Mouse (Mus musculus): Measurements from ENCODE around the gene Coro1b. TPM values are rescaled to one million over a fixed set of nuclear protein-coding genes. Genes with fewer than 3 reads are reported as not detected.
A peak's percentile ranks its signal among the peaks of the same experiment; 100 is the strongest.

Coro1b gene
- polyA plus RNA-seq, 1 experiment from 2014 or later = 128 TPM

DNA sequence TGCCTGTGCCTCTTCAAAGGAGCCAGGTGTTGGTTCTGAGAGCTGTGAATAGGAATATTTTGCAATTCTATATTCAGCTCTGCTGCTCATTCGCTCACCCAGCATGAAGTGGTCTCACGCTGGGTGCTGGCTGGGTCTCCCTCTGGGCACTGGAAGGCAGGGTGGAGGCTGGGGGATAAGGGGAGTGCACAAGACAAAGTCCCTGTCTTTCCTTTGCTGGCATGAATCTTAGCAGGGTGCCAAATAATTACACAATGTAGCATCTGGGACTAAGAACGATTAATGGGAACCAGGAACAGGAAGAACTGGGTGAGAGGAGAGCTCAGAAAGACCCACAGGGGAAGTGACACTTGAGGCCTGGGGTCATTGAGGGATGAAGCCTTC is 1.4 kb upstream of the Coro1b start:
- no peak for ATAC-seq (ENCODE audit: low FRiP score, low read depth)
- Histone ChIP-seq H3K36me3 (peaks cover 22% of the 10 kb centered on the region), H3K4me2 (replicated peaks) (no peak overlapping the region), H3K27ac (no peak overlapping the region), H3K9me3 (no peaks in the 10 kb centered on the region), H3K4me3 (no peak overlapping the region), H3K4me1 (peaks cover 17% of the 10 kb centered on the region), H3K27me3 (replicated peaks) (no peaks in the 10 kb centered on the region), H3K9ac (no peak overlapping the region)
- WGBS = 61% methylated on average over 3 of the region's 3 CpGs

DNA sequence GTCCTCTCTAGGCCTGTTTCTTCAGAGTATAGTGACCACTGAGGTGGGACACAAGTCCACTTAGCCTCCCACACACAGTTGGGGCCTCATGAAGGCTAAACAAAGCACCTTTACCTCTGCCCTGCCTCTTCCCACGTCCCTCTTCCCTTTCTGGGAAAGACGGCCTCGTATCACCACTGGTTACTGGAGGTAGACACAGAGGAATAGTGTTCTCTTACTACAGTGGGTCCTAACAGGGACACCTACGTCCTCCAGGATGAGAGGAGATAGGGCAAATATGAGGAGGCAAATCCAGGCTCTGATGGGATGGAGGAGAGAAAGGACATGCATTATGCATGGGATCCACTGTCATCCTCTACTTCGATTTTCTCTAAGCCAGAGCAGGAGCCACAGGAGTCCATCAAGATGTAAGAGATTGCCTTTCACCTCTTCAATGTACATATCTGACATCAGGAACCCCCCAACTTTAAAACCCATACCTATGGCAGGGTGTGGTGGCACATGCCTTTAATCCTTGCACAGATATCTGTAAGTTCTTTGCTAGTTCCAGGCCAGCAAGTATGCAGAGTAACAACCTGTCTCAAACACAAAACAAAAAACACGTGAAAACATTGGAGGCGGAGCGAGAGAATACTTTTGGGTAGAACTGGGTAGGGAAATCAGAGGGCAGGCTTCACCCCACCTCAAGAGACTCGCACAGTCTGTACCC is 483 bp upstream of the Coro1b start:
- peak overlapping the region; percentile 72 for H3K4me2 ChIP-seq (replicated peaks)
- no peak overlapping the region for H3K27ac ChIP-seq
- peak; percentile 8; the same call in 1 of the 2 replicates for ATAC-seq (ENCODE audit: low FRiP score, low read depth)

DNA sequence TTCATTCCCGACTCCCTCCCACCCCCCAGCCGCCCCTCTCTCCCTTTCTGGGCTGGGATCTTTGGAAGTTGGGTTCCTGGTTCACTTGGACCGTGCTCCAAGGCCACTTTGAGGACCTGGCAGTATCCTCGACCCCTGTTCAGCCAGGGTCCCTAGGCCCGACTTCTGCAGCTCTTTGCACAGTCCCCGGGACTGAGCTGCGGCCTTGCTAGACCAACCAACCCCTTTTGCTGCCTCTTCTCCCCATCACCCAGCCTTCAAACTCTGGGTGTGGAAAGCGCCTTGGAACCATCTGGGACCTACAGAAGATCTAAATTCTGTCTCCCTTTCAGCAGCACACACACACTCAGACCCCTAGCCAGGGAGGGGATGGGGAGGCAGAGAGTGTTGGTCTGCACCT is 400 bp downstream of the Coro1b start:
- Histone ChIP-seq H3K27ac (no peak overlapping the region), H3K4me2 (replicated peaks) (peak overlapping the region; percentile 72), H3K9ac (peak overlapping the region; percentile 83), H3K4me3 (peak overlapping the region; percentile 78), H3K4me1 (peaks cover 17% of the 10 kb centered on the region), H3K36me3 (peaks cover 39% of the 10 kb centered on the region), H3K9me3 (no peaks in the 10 kb centered on the region), H3K27me3 (replicated peaks) (no peaks in the 10 kb centered on the region)
- WGBS = 5% methylated on average over 8 of the region's 8 CpGs
- ATAC-seq (ENCODE audit: low FRiP score, low read depth) = peak; percentile 33

More for the DNA sequence above, 483 bp upstream of the Coro1b start:
- H3K27me3 ChIP-seq (replicated peaks) = no peaks in the 10 kb centered on the region
- no peak overlapping the region for H3K9ac ChIP-seq
- WGBS = 37% methylated on average over 9 of the region's 9 CpGs
- peaks cover 31% of the 10 kb centered on the region for H3K36me3 ChIP-seq
- peaks cover 17% of the 10 kb centered on the region for H3K4me1 ChIP-seq
- H3K4me3 ChIP-seq = peak overlapping the region; percentile 78
- H3K9me3 ChIP-seq = no peaks in the 10 kb centered on the region

DNA sequence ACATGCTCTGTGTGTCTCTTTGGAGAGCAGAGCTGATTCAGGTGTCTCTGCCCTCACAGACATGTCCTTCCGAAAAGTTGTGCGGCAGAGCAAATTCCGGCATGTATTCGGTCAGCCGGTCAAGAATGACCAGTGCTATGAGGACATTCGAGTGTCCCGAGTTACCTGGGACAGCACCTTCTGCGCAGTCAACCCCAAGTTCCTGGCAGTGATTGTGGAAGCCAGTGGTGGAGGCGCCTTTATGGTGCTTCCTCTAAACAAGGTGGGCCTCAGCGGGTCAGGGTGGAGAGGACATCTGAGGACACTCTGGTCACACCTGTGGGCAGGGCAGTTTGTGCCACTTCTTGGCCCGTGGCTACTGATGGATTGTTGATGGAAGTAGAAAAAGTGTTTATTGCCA is 864 bp downstream of the Coro1b start:
- Histone ChIP-seq H3K4me2 (replicated peaks) (peak overlapping the region; percentile 72), H3K36me3 (peaks cover 41% of the 10 kb centered on the region), H3K4me1 (peaks cover 17% of the 10 kb centered on the region), H3K9me3 (no peaks in the 10 kb centered on the region), H3K4me3 (peak overlapping the region; percentile 78), H3K27ac (no peak overlapping the region), H3K9ac (peak overlapping the region; percentile 83), H3K27me3 (replicated peaks) (no peaks in the 10 kb centered on the region)
- no peak for ATAC-seq (ENCODE audit: low FRiP score, low read depth)
- 89% methylated on average over 11 of the region's 11 CpGs for WGBS

DNA sequence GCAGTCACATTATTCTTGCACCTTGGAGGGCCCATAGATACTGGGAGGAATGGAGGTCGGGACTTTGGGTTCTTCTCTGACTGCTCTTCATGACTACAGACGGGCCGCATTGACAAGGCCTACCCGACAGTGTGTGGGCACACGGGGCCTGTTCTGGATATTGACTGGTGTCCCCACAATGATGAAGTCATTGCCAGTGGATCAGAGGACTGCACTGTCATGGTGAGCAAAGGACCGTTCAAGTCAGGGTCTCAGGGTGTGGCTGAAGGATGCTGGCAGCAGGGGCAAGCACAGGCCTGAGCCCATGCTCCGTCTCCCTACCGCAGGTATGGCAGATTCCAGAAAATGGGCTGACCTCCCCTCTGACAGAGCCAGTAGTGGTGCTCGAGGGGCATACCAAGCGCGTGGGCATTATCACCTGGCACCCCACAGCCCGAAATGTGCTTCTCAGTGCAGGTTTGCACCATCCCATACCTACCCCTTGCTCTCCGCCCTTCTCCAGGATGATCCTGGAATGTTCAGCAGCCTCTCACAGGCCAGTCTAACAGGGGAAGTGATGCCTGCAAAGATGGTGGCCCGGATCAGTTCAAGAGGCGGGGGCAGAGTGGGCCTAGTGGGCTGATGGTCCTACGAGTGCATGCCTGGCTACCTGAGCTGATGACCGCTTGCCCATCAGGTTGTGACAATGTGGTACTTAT is 1.5 kb downstream of the Coro1b start:
- ATAC-seq (ENCODE audit: low FRiP score, low read depth) = no peak
- Histone ChIP-seq H3K4me3 (peak overlapping the region; percentile 78; the same call in 1 of the 2 replicates), H3K4me1 (peaks cover 17% of the 10 kb centered on the region), H3K9me3 (no peaks in the 10 kb centered on the region), H3K27me3 (replicated peaks) (no peaks in the 10 kb centered on the region), H3K36me3 (peaks cover 41% of the 10 kb centered on the region), H3K27ac (no peak overlapping the region), H3K4me2 (replicated peaks) (peak overlapping the region; percentile 72), H3K9ac (no peak overlapping the region)
- WGBS = 93% methylated on average over 17 of the region's 17 CpGs

DNA sequence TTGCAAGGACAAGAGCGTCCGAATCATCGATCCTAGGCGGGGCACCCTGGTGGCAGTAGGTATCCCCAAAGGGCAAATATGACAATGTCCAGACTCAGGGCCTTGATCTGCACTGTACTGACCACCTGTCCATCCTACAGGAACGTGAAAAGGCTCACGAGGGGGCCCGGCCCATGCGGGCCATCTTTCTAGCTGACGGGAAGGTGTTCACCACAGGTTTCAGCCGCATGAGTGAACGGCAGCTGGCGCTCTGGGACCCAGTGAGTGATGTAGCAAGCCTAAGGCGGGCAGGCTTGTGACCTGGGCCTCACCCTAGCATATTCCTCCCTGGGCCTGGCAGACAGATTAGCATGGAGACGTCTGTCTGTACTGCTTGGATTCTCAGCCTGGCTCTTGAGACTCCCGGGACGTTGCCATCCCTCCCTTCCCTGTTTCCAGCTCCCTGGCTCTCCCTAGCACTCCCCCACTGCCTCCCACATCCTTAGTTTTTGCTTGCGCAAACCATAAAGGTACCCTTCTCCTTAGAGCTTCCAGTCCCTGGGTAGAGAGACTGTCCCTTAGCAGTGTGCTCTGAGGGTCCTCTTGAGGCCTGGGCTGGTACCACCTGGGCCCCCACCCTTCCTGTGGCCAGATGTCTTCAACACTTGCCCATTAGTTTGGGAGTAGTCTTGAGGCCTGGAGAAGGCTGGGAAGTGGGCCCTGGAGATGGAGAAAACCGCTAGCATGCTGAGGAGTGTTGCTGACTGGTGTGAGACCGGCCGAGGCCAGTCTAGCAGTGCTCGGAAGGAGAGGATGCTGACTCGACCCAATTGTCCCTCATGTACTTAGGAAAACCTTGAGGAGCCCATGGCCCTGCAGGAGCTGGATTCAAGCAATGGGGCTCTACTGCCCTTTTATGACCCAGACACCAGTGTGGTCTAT is 2.4 kb downstream of the Coro1b start:
- no peak overlapping the region for H3K9ac ChIP-seq
- H3K27me3 ChIP-seq (replicated peaks) = no peaks in the 10 kb centered on the region
- no peaks in the 10 kb centered on the region for H3K9me3 ChIP-seq
- WGBS = 91% methylated on average over 22 of the region's 22 CpGs
- no peak overlapping the region for H3K4me2 ChIP-seq (replicated peaks)
- peaks cover 17% of the 10 kb centered on the region for H3K4me1 ChIP-seq
- no peak overlapping the region for H3K4me3 ChIP-seq
- peaks cover 42% of the 10 kb centered on the region for H3K36me3 ChIP-seq
- no peak for ATAC-seq (ENCODE audit: low FRiP score, low read depth)
- no peak overlapping the region for H3K27ac ChIP-seq

DNA sequence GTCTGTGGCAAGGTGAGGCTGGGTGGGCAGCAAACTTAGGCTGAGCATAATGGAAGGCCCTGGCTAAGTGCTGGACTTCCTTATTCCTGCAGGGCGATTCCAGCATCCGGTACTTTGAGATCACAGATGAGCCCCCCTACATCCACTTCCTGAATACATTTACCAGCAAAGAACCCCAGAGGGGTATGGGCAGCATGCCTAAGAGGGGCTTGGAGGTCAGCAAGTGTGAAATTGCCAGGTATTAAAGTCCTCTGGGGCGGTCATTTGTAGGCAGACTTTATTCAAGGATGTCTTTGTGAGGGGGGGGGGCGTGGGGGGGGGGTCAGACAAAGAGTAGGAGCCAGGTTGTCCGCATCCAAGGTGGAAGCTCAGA is 3.1 kb downstream of the Coro1b start:
- ATAC-seq (ENCODE audit: low FRiP score, low read depth) = no peak
- WGBS = 67% methylated on average over 5 of the region's 5 CpGs

DNA sequence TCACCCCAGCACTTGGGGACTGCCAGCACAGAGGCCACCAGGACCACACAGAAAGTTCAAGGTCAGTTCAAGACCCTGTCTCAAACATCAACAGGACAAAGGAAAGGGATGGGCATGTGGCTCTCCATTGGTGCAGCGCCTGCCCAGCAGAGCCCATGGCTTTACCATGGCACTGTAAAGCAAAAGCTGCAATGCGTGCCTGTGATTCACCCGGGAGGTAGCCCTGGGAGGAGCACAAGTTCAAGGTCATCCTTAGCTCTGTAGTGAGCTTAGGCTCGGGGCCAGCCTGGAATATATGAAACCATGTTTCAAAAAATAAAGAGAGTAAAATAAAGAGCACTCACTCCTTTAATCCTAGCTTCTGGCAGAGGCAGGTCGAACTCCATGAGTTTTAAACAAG is 3.5 kb downstream of the Coro1b start:
- ATAC-seq (ENCODE audit: low FRiP score, low read depth) = no peak
- H3K4me3 ChIP-seq = no peak overlapping the region
- H3K27me3 ChIP-seq (replicated peaks) = no peaks in the 10 kb centered on the region
- no peak overlapping the region for H3K4me2 ChIP-seq (replicated peaks)
- peaks cover 53% of the 10 kb centered on the region for H3K36me3 ChIP-seq
- 87% methylated on average over 5 of the region's 5 CpGs for WGBS
- H3K9ac ChIP-seq = no peak overlapping the region
- H3K9me3 ChIP-seq = no peaks in the 10 kb centered on the region
- no peak overlapping the region for H3K27ac ChIP-seq
- H3K4me1 ChIP-seq = peaks cover 17% of the 10 kb centered on the region

More for the DNA sequence above, 3.1 kb downstream of the Coro1b start:
- Histone ChIP-seq H3K4me3 (no peak overlapping the region), H3K27ac (no peak overlapping the region), H3K4me1 (peaks cover 17% of the 10 kb centered on the region), H3K9me3 (no peaks in the 10 kb centered on the region), H3K4me2 (replicated peaks) (no peak overlapping the region), H3K9ac (no peak overlapping the region), H3K27me3 (replicated peaks) (no peaks in the 10 kb centered on the region), H3K36me3 (peaks cover 49% of the 10 kb centered on the region)

DNA sequence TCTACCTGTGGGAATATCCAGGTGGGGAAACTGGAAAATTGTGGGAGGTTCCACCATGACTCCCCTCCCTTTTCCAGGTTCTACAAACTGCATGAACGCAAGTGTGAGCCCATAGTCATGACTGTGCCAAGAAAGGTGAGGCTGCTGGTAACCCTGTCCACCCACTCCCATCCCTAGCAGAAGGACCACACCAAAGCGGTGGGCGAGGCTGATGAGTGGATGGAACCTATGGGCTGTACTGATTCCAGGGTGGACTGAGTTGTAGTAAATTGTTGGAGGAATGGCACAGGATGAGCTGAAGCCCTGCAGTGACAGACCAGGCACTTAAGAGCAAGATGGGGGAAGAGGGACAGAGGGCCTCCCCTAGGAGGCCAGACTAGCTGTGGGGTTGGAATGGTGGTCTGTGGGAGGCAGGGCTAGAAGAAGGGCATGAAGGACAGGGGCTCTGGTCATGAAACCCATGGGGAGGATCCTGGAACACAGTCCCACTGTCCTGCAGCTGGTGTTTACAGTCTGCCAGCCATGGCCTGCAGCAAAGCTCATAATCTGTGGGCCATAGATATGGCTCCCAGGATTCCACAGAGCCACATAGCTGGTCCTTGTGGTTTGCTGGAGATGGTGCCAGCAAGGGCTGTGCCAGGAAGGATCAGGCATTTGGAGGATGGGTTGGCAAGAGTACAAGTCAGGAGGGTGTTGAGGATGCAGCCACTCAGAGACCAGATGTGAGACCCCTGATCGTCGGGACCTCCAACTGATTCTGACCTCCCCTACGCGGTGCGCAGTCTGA is 4.2 kb downstream of the Coro1b start:
- Histone ChIP-seq H3K9ac (no peak overlapping the region), H3K36me3 (peaks cover 60% of the 10 kb centered on the region), H3K4me3 (no peak overlapping the region), H3K4me2 (replicated peaks) (no peak overlapping the region), H3K27ac (no peak overlapping the region), H3K4me1 (peaks cover 16% of the 10 kb centered on the region), H3K27me3 (replicated peaks) (no peaks in the 10 kb centered on the region), H3K9me3 (no peaks in the 10 kb centered on the region)
- no peak for ATAC-seq (ENCODE audit: low FRiP score, low read depth)
- 91% methylated on average over 8 of the region's 8 CpGs for WGBS

DNA sequence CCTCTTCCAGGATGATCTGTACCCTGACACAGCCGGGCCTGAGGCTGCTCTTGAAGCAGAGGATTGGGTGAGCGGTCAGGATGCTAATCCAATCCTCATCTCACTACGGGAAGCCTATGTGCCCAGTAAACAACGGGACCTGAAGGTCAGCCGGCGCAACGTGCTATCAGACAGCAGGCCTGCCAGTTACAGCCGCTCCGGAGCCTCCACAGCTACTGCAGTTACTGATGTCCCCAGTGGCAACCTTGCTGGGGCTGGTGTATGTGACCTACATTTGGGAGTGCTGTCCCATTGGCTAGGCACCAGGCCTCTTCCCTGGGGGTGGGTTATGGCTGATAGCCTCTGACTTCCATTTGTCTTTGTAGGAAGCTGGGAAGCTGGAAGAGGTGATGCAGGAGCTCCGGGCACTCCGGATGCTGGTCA is 4.8 kb downstream of the Coro1b start, which contains the start of gene Ptprcap:
Gene Ptprcap, plus strand, starts transcription at position 373 of the 423 bp plus-strand sequence.
- Histone ChIP-seq H3K27me3 (replicated peaks) (no peaks in the 10 kb centered on the region), H3K4me3 (no peak within 1 kb of the TSS), H3K9me3 (no peaks in the 10 kb centered on the region), H3K9ac (0 out of 2 replicates have a peak within 1 kb of the TSS, but pooled peaks have one; percentile 3), H3K4me2 (replicated peaks) (no peak within 1 kb of the TSS), H3K27ac (no peak within 1 kb of the TSS), H3K4me1 (peaks cover 10% of the 10 kb centered on the region), H3K36me3 (peaks cover 66% of the 10 kb centered on the region)
- WGBS = 79% methylated on average over 11 of the region's 11 CpGs
- no peak for ATAC-seq (ENCODE audit: low FRiP score, low read depth)

DNA sequence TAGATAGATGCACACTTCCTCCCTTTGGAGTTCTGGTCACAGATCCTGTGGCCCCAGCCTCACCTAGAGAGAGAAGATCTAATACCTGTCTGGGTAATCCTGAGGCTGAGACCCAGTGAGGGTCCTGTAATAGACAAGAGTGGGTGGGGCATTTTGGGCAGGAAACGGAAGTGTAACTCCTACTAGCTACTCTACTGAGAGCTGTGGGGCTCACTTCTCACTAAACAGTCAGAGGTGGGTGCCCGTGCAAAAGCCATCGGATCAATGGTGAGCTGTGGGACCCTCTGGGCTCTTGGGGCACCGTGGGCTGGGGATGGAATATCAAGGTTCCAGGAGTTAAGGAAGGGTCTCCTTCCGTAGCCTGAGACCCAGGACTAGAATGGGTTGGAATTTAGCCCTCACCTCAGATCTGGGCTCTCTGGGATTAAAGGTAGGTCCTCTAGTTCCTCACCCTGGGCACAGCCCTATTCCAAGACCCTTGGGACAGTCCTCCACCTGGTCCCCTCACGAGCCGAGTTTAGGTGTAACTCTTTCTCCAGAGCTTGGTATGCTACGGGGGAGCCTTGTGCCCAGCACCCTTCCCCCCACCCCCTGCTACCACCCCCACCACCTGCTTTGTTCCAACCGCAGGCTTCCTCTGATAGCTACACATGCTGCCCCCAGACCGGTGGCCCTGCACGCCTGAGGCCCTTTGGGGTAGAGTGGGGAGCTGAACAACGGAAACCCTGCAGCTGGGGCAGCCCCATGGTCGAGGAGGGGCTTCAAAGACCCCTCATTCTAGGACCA is 6.2 kb downstream of the Coro1b start:
- no peaks in the 10 kb centered on the region for H3K27me3 ChIP-seq (replicated peaks)
- WGBS = 78% methylated on average over 13 of the region's 13 CpGs
- peaks cover 80% of the 10 kb centered on the region for H3K36me3 ChIP-seq
- no peak overlapping the region for H3K4me3 ChIP-seq
- H3K27ac ChIP-seq = no peak overlapping the region
- H3K4me1 ChIP-seq = peaks cover 1% of the 10 kb centered on the region; the same call in 1 of the 2 replicates
- no peak overlapping the region for H3K4me2 ChIP-seq (replicated peaks)
- no peaks in the 10 kb centered on the region for H3K9me3 ChIP-seq
- no peak overlapping the region for H3K9ac ChIP-seq
- no peak for ATAC-seq (ENCODE audit: low FRiP score, low read depth)
